Mouse (Mus musculus) spleen, adult 2 months (tissue): ENCODE measurements around the gene Wscd1. TPM values are rescaled to one million over a fixed set of nuclear protein-coding genes. Genes with fewer than 3 reads are reported as not detected.

Source experiments
- DNase-seq, 2 experiments: peaks; one replicate each; pipeline versions ENCODE4 v3.0.0 to v3.0.0-alpha.2; 2012 to 2021; ENCODE audit warnings: low spot score in 2 of 2, low read depth in 1 of 2
- H3K27ac ChIP-seq: fragments of 200-500 bp; 2 replicates; pipeline ENCODE4 v1.5.1; 2012; ENCODE audit warnings: low read length, inconsistent platforms; ENCODE audit not compliant: insufficient read depth
- H3K27me3 ChIP-seq: fragments of 200-500 bp; 2 replicates; pipeline ENCODE4 v1.6.1; 2012; ENCODE audit warnings: mild to moderate bottlenecking, moderate library complexity, low read length, inconsistent platforms; ENCODE audit not compliant: control insufficient read depth, insufficient read depth
- H3K36me3 ChIP-seq: fragments of 200-500 bp; 2 replicates; pipeline ENCODE4 v1.6.1; 2012; ENCODE audit warnings: mild to moderate bottlenecking, low read length, inconsistent platforms; ENCODE audit not compliant: control insufficient read depth, insufficient read depth
- H3K4me1 ChIP-seq: fragments of 200-500 bp; 2 replicates; pipeline ENCODE4 v1.6.1; 2011; ENCODE audit warnings: inconsistent platforms; ENCODE audit not compliant: control insufficient read depth, insufficient read depth, insufficient read length
- H3K4me3 ChIP-seq: fragments of 200-500 bp; 2 replicates; pipeline ENCODE4 v1.5.1; 2011; ENCODE audit warnings: mild to moderate bottlenecking, inconsistent platforms; ENCODE audit not compliant: insufficient read depth, insufficient read length; ENCODE audit errors: extremely low read depth
- CTCF ChIP-seq: fragments of 200-500 bp; IDR thresholded peaks from 2 replicates; pipeline ENCODE4 v1.5.1; 2011; ENCODE audit warnings: mild to moderate bottlenecking, inconsistent platforms; ENCODE audit not compliant: insufficient read depth, insufficient read length, insufficient replicate concordance; ENCODE audit errors: extremely low read depth
- POLR2A ChIP-seq: fragments of 200-500 bp; IDR thresholded peaks from 2 replicates; pipeline ENCODE4 v1.6.1; 2011; ENCODE audit warnings: low read depth, low read length, inconsistent platforms
- WGBS: fragments of 180-500 bp; shearing (Covaris S2); methylation state at CpG from one replicate; pipeline ENCODE4 v1.1.7; 2018; 5-methylcytosine and 5-hydroxymethylcytosine counted together
- polyA plus RNA-seq: library from polyadenylated mRNA; depleted of rRNA; stranded (reverse); fragments of >200 nt; gene quantifications from 2 replicates; pipeline ENCODE4 v1.2.3, GENCODE M21; 2012

Gene Wscd1
- polyA plus RNA-seq, 1 experiment: 0.68 TPM

- Histone ChIP-seq H3K27ac (no peak overlapping the region), H3K4me1 (no peaks in the 10 kb centered on the region), H3K27me3 (no peaks in the 10 kb centered on the region), H3K4me3 (no peak overlapping the region), H3K36me3 (no peaks in the 10 kb centered on the region)
- WGBS: 68% methylated on average over 2 of the region's 2 CpGs
- DNase-seq: no peak
- TF ChIP-seq POLR2A (no peak), CTCF (no peak)
These were observed 62.1 kb downstream of the Wscd1 start for GRCm38 (mm10) chr11:71811828-71812227.

- no peak overlapping the region for H3K27ac ChIP-seq
- WGBS: 85% methylated on average over 7 of the region's 7 CpGs
- H3K4me1 ChIP-seq: no peaks in the 10 kb centered on the region
- no peak for DNase-seq
- H3K27me3 ChIP-seq: no peaks in the 10 kb centered on the region
- no peak overlapping the region for H3K4me3 ChIP-seq
- TF ChIP-seq POLR2A: no peak
- no peak for TF ChIP-seq CTCF
- no peaks in the 10 kb centered on the region for H3K36me3 ChIP-seq
These were observed 63.2 kb downstream of the Wscd1 start for GRCm38 (mm10) chr11:71812921-71813320.

- H3K27me3 ChIP-seq: no peaks in the 10 kb centered on the region
- no peaks in the 10 kb centered on the region for H3K4me1 ChIP-seq
- WGBS: 81% methylated on average over 7 of the region's 7 CpGs
- TF ChIP-seq CTCF (no peak), POLR2A (no peak)
- DNase-seq: no peak
- H3K4me3 ChIP-seq: no peak overlapping the region
- H3K27ac ChIP-seq: no peak overlapping the region
- H3K36me3 ChIP-seq: no peaks in the 10 kb centered on the region
These were observed 64.8 kb downstream of the Wscd1 start for GRCm38 (mm10) chr11:71814511-71814910.

GRCm38 (mm10) chr11:71815326-71815725 is 65.6 kb downstream of the Wscd1 start:
- no peak for DNase-seq
- Histone ChIP-seq H3K36me3 (no peaks in the 10 kb centered on the region), H3K27me3 (no peaks in the 10 kb centered on the region), H3K4me3 (no peak overlapping the region), H3K4me1 (no peaks in the 10 kb centered on the region), H3K27ac (no peak overlapping the region)
- 82% methylated on average over 6 of the region's 6 CpGs for WGBS
- TF ChIP-seq POLR2A: no peak
- no peak for TF ChIP-seq CTCF

- DNase-seq: no peak
- Histone ChIP-seq H3K36me3 (no peaks in the 10 kb centered on the region), H3K4me1 (no peaks in the 10 kb centered on the region), H3K4me3 (no peak overlapping the region), H3K27ac (no peak overlapping the region), H3K27me3 (no peaks in the 10 kb centered on the region)
- TF ChIP-seq POLR2A (no peak), CTCF (no peak)
- WGBS: 79% methylated on average over 3 of the region's 3 CpGs
These were observed 67.2 kb downstream of the Wscd1 start for GRCm38 (mm10) chr11:71816918-71817317.

- no peak for DNase-seq
- no peaks in the 10 kb centered on the region for H3K36me3 ChIP-seq
- no peak overlapping the region for H3K4me3 ChIP-seq
- 46% methylated on average over 4 of the region's 4 CpGs for WGBS
- H3K27ac ChIP-seq: no peak overlapping the region
- no peaks in the 10 kb centered on the region for H3K4me1 ChIP-seq
- H3K27me3 ChIP-seq: no peaks in the 10 kb centered on the region
- no peak for TF ChIP-seq CTCF
- no peak for TF ChIP-seq POLR2A
These were observed 67.6 kb downstream of the Wscd1 start for GRCm38 (mm10) chr11:71817341-71817740.

GRCm38 (mm10) chr11:71818111-71818510 is 68.4 kb downstream of the Wscd1 start:
- no peaks in the 10 kb centered on the region for H3K27me3 ChIP-seq
- no peaks in the 10 kb centered on the region for H3K4me1 ChIP-seq
- no peak overlapping the region for H3K4me3 ChIP-seq
- no peaks in the 10 kb centered on the region for H3K36me3 ChIP-seq
- no peak for TF ChIP-seq POLR2A
- WGBS: 23% methylated on average over 5 of the region's 5 CpGs
- DNase-seq: no peak
- no peak overlapping the region for H3K27ac ChIP-seq
